Mouse (Mus musculus) gastrocnemius, adult 2 months (tissue): Measurements from ENCODE around the gene Xrcc4. TPM values are rescaled to one million over a fixed set of nuclear protein-coding genes. Genes with fewer than 3 reads are reported as not detected.
"Not testable (repeated sequence)": the region's sequence is repeated elsewhere in the genome, so short reads cannot be mapped to it uniquely, and the experiment has no call there.

ENCODE experiments used
- DNase-seq: peaks from one replicate; pipeline ENCODE4 v3.0.0; 2022
- H3K27ac ChIP-seq: fragments of 200-600 bp; 2 replicates; pipeline ENCODE4 v1.8.1; 2022; ENCODE audit warnings: mild to moderate bottlenecking
- H3K4me3 ChIP-seq: fragments of 200-600 bp; 2 replicates; pipeline ENCODE4 v1.8.1; 2022; ENCODE audit warnings: mild to moderate bottlenecking, moderate library complexity
- CTCF ChIP-seq: fragments of 200-600 bp; IDR thresholded peaks from 2 replicates; pipeline ENCODE4 v1.8.1; 2022; ENCODE audit warnings: antibody characterized with exemption, mild to moderate bottlenecking, moderate library complexity
- intact Hi-C: fragments of 180-260 bp; cut with DNase I; formaldehyde crosslinking; loops from one replicate; pipeline ENCODE4 v1.15.1; 2025
- total RNA-seq, 2 experiments: library from RNA; stranded (reverse); gene quantifications; 2 replicates each; pipeline ENCODE4 v1.2.3; 2021

Gene Xrcc4
- total RNA-seq, 2 experiments from 2014 or later = 8.0 to 8.1 TPM

- Histone ChIP-seq H3K4me3 (no peak overlapping the region), H3K27ac (no peak overlapping the region)
- peak; percentile 68 for DNase-seq
- TF ChIP-seq CTCF = peak; percentile 72
- intact Hi-C loops = loop anchor here (1.0 kb wide), 2 partner anchors 1062 to 1107 kb away; no protein-coding TSS in a partner anchor
Measured at GRCm38 (mm10) chr13:89779208-89779911, 310.0 kb downstream of the Xrcc4 start.

GRCm38 (mm10) chr13:89777764-89778163 lies 311.6 kb downstream of the Xrcc4 start:
- no peak overlapping the region for H3K4me3 ChIP-seq
- no peak for TF ChIP-seq CTCF
- intact Hi-C loops = no loop called here
- H3K27ac ChIP-seq = no peak overlapping the region
- DNase-seq = no peak

GRCm38 (mm10) chr13:89777146-89777545 lies 312.3 kb downstream of the Xrcc4 start:
- H3K27ac ChIP-seq = no peak overlapping the region
- TF ChIP-seq CTCF = no peak
- no peak for DNase-seq
- intact Hi-C loops = no loop called here
- no peak overlapping the region for H3K4me3 ChIP-seq

GRCm38 (mm10) chr13:89766551-89766950 lies 322.9 kb downstream of the Xrcc4 start:
- no peak for DNase-seq
- intact Hi-C loops = no loop called here
- TF ChIP-seq CTCF = no peak

GRCm38 (mm10) chr13:89765966-89766365 lies 323.4 kb downstream of the Xrcc4 start:
- intact Hi-C loops = no loop called here
- DNase-seq = no peak
- no peak for TF ChIP-seq CTCF

More at GRCm38 (mm10) chr13:89766551-89766950, 322.9 kb downstream of the Xrcc4 start:
- no peak overlapping the region for H3K27ac ChIP-seq
- no peak overlapping the region for H3K4me3 ChIP-seq

GRCm38 (mm10) chr13:89762339-89762738 lies 327.1 kb downstream of the Xrcc4 start:
- no peak for DNase-seq
- no peak overlapping the region for H3K27ac ChIP-seq
- intact Hi-C loops = no loop called here
- no peak overlapping the region for H3K4me3 ChIP-seq
- TF ChIP-seq CTCF = no peak

More at GRCm38 (mm10) chr13:89765966-89766365, 323.4 kb downstream of the Xrcc4 start:
- H3K4me3 ChIP-seq = no peak overlapping the region
- H3K27ac ChIP-seq = no peak overlapping the region

GRCm38 (mm10) chr13:89756347-89756746 lies 333.1 kb downstream of the Xrcc4 start:
- Histone ChIP-seq H3K4me3 (no peak overlapping the region), H3K27ac (no peak overlapping the region)
- intact Hi-C loops = no loop called here
- no peak for DNase-seq
- TF ChIP-seq CTCF = no peak

- DNase-seq, intact Hi-C loops, H3K4me3 ChIP-seq, H3K27ac ChIP-seq: not testable (repeated sequence)
Measured at GRCm38 (mm10) chr13:89750562-89750961, 338.8 kb downstream of the Xrcc4 start.

- no peak overlapping the region for H3K27ac ChIP-seq
- intact Hi-C loops = loop anchor here (10.0 kb wide), 1 partner anchor 352 kb away; no protein-coding TSS in a partner anchor
- TF ChIP-seq CTCF = no peak
- DNase-seq = no peak
- H3K4me3 ChIP-seq = no peak overlapping the region; the same call in 1 of the 2 replicates
Measured at GRCm38 (mm10) chr13:89743201-89743600, 346.2 kb downstream of the Xrcc4 start.

GRCm38 (mm10) chr13:89742686-89743200 lies 346.7 kb downstream of the Xrcc4 start:
- DNase-seq = no peak

GRCm38 (mm10) chr13:89741766-89742685 lies 347.4 kb downstream of the Xrcc4 start, which contains the start of gene Vcan:
TSS of gene Vcan (minus strand) at chr13:89742509.
- DNase-seq = peak; percentile 54
- H3K4me3 ChIP-seq = peak within 1 kb of the TSS; percentile 86
- no peak for TF ChIP-seq CTCF
- H3K27ac ChIP-seq = peak within 1 kb of the TSS; percentile 83
- intact Hi-C loops = loop anchor here (10.0 kb wide), 1 partner anchor 353 kb away; no protein-coding TSS in a partner anchor

More at GRCm38 (mm10) chr13:89742686-89743200, 346.7 kb downstream of the Xrcc4 start:
- Histone ChIP-seq H3K27ac (peak overlapping the region; percentile 63), H3K4me3 (peak overlapping the region; percentile 86)
- intact Hi-C loops = loop anchor here (10.0 kb wide), 1 partner anchor 352 kb away; no protein-coding TSS in a partner anchor
- no peak for TF ChIP-seq CTCF

GRCm38 (mm10) chr13:89741116-89741551 lies 348.3 kb downstream of the Xrcc4 start:
- intact Hi-C loops = loop anchor here (10.0 kb wide), 1 partner anchor 354 kb away; no protein-coding TSS in a partner anchor
- DNase-seq = peak; percentile 48
- TF ChIP-seq CTCF = no peak
- H3K27ac ChIP-seq = peak overlapping the region; percentile 83
- peak overlapping the region; percentile 86 for H3K4me3 ChIP-seq
